Mouse (Mus musculus): ENCODE data around the gene Chp2. TPM values are rescaled to one million over a fixed set of nuclear protein-coding genes. Genes with fewer than 3 reads are reported as not detected.

Chp2 gene
- total RNA-seq (2014; rRNA removed) (0.38 and 0.99 TPM in 2 replicates), polyA plus RNA-seq (2015; fragmentation: Nextera tagmentation; extraction: Ambion mirVana) (0.99 and 1.3 TPM in 2 replicates)

- no peaks in the 10 kb centered on the region for H3K27me3 ChIP-seq (ENCODE audit: insufficient read depth, low read length)
- no peaks in the 10 kb centered on the region for H3K9me3 ChIP-seq (ENCODE audit: low read length)
- H3K9ac ChIP-seq (replicated peaks; ENCODE audit: low read length, poor library complexity, severe bottlenecking), result no peak within 1 kb of the TSS
- H3K4me2 ChIP-seq (ENCODE audit: low read depth, low read length, poor library complexity, severe bottlenecking), result peak within 1 kb of the TSS; percentile 31
- ATAC-seq (ENCODE audit: low FRiP score), result no peak
- WGBS, result 28% methylated on average over 20 of the region's 20 CpGs
- no peak for DNase-seq (ENCODE audit: low spot score)
- no peaks in the 10 kb centered on the region for H3K36me3 ChIP-seq (ENCODE audit: insufficient read depth, low read length)
- peak within 1 kb of the TSS; percentile 4; the same call in 1 of the 2 replicates for H3K4me3 ChIP-seq (ENCODE audit: low read depth, low read length)
- no peak for TF ChIP-seq CTCF (IDR thresholded peaks at IDR 0.05)
- no peak within 1 kb of the TSS for H3K27ac ChIP-seq (ENCODE audit: low read depth, low read length)
- no peaks in the 10 kb centered on the region for H3K4me1 ChIP-seq (ENCODE audit: insufficient read depth, low read length)
Measured at GRCm38 (mm10) chr7:122219315-122219801, at the start of gene Chp2. Gene Chp2 (plus strand): TSS chr7:122219496.

GRCm38 (mm10) chr7:122170705-122171104, 48.6 kb upstream of the Chp2 start:
- DNase-seq (ENCODE audit: low spot score), result no peak
- no peak for ATAC-seq (ENCODE audit: low FRiP score)
- no peak for TF ChIP-seq CTCF (IDR thresholded peaks at IDR 0.05)
- 0 out of 2 replicates have a peak, but pooled peaks cover 3% of the 10 kb centered on the region for H3K36me3 ChIP-seq (ENCODE audit: insufficient read depth, low read length)
- H3K4me2 ChIP-seq (ENCODE audit: low read depth, low read length, poor library complexity, severe bottlenecking), result no peak overlapping the region
- H3K9me3 ChIP-seq (ENCODE audit: low read length), result no peaks in the 10 kb centered on the region
- H3K9ac ChIP-seq (replicated peaks; ENCODE audit: low read length, poor library complexity, severe bottlenecking), result no peak overlapping the region
- H3K27ac ChIP-seq (ENCODE audit: low read depth, low read length), result no peak overlapping the region
- H3K4me1 ChIP-seq (ENCODE audit: insufficient read depth, low read length), result no peaks in the 10 kb centered on the region
- no peak overlapping the region for H3K4me3 ChIP-seq (ENCODE audit: low read depth, low read length)
- no peaks in the 10 kb centered on the region for H3K27me3 ChIP-seq (ENCODE audit: insufficient read depth, low read length)
- WGBS, result 78% methylated on average over 6 of the region's 6 CpGs

- Histone ChIP-seq H3K9me3 (ENCODE audit: low read length) (no peaks in the 10 kb centered on the region), H3K9ac (replicated peaks; ENCODE audit: low read length, poor library complexity, severe bottlenecking) (no peak overlapping the region), H3K27me3 (ENCODE audit: insufficient read depth, low read length) (no peaks in the 10 kb centered on the region), H3K27ac (ENCODE audit: low read depth, low read length) (no peak overlapping the region), H3K4me3 (ENCODE audit: low read depth, low read length) (no peak overlapping the region), H3K4me2 (ENCODE audit: low read depth, low read length, poor library complexity, severe bottlenecking) (no peak overlapping the region), H3K4me1 (ENCODE audit: insufficient read depth, low read length) (no peaks in the 10 kb centered on the region), H3K36me3 (ENCODE audit: insufficient read depth, low read length) (no peaks in the 10 kb centered on the region)
- DNase-seq (ENCODE audit: low spot score) (no peak), ATAC-seq (ENCODE audit: low FRiP score) (no peak)
- 77% methylated on average over 10 of the region's 10 CpGs for WGBS
- TF ChIP-seq CTCF (IDR thresholded peaks at IDR 0.05), result no peak
Measured at GRCm38 (mm10) chr7:122171613-122172012, 47.7 kb upstream of the Chp2 start.

GRCm38 (mm10) chr7:122180720-122181119, 38.6 kb upstream of the Chp2 start:
- H3K27ac ChIP-seq (ENCODE audit: low read depth, low read length), result no peak overlapping the region
- no peak overlapping the region for H3K9ac ChIP-seq (replicated peaks; ENCODE audit: low read length, poor library complexity, severe bottlenecking)
- no peaks in the 10 kb centered on the region for H3K36me3 ChIP-seq (ENCODE audit: insufficient read depth, low read length)
- H3K4me2 ChIP-seq (ENCODE audit: low read depth, low read length, poor library complexity, severe bottlenecking), result no peak overlapping the region
- no peak for TF ChIP-seq CTCF (IDR thresholded peaks at IDR 0.05)
- DNase-seq (ENCODE audit: low spot score), result no peak
- no peaks in the 10 kb centered on the region for H3K9me3 ChIP-seq (ENCODE audit: low read length)
- H3K4me3 ChIP-seq (ENCODE audit: low read depth, low read length), result no peak overlapping the region
- WGBS, result 90% methylated on average over 7 of the region's 7 CpGs
- ATAC-seq (ENCODE audit: low FRiP score), result no peak
- no peaks in the 10 kb centered on the region for H3K4me1 ChIP-seq (ENCODE audit: insufficient read depth, low read length)
- H3K27me3 ChIP-seq (ENCODE audit: insufficient read depth, low read length), result no peaks in the 10 kb centered on the region

- Histone ChIP-seq H3K4me3 (ENCODE audit: low read depth, low read length) (no peak overlapping the region), H3K4me1 (ENCODE audit: insufficient read depth, low read length) (no peaks in the 10 kb centered on the region), H3K36me3 (ENCODE audit: insufficient read depth, low read length) (no peaks in the 10 kb centered on the region), H3K9ac (replicated peaks; ENCODE audit: low read length, poor library complexity, severe bottlenecking) (no peak overlapping the region), H3K9me3 (ENCODE audit: low read length) (no peaks in the 10 kb centered on the region), H3K4me2 (ENCODE audit: low read depth, low read length, poor library complexity, severe bottlenecking) (no peak overlapping the region), H3K27me3 (ENCODE audit: insufficient read depth, low read length) (no peaks in the 10 kb centered on the region), H3K27ac (ENCODE audit: low read depth, low read length) (no peak overlapping the region)
- TF ChIP-seq CTCF (IDR thresholded peaks at IDR 0.05), result no peak
- 74% methylated on average over 5 of the region's 5 CpGs for WGBS
- ATAC-seq (ENCODE audit: low FRiP score) (no peak), DNase-seq (ENCODE audit: low spot score) (no peak)
Measured at GRCm38 (mm10) chr7:122184569-122184968, 34.7 kb upstream of the Chp2 start.

- WGBS, result 21% methylated on average over 16 of the region's 17 CpGs
- no peaks in the 10 kb centered on the region for H3K9me3 ChIP-seq (ENCODE audit: low read length)
- DNase-seq (ENCODE audit: low spot score) (no peak), ATAC-seq (ENCODE audit: low FRiP score) (no peak)
- H3K4me1 ChIP-seq (ENCODE audit: insufficient read depth, low read length), result no peaks in the 10 kb centered on the region
- no peak within 1 kb of the TSS for H3K9ac ChIP-seq (replicated peaks; ENCODE audit: low read length, poor library complexity, severe bottlenecking)
- H3K27ac ChIP-seq (ENCODE audit: low read depth, low read length), result no peak within 1 kb of the TSS
- H3K4me2 ChIP-seq (ENCODE audit: low read depth, low read length, poor library complexity, severe bottlenecking), result peak within 1 kb of the TSS; percentile 28
- H3K27me3 ChIP-seq (ENCODE audit: insufficient read depth, low read length), result no peaks in the 10 kb centered on the region
- H3K4me3 ChIP-seq (ENCODE audit: low read depth, low read length), result no peak within 1 kb of the TSS
- no peak for TF ChIP-seq CTCF (IDR thresholded peaks at IDR 0.05)
- no peaks in the 10 kb centered on the region for H3K36me3 ChIP-seq (ENCODE audit: insufficient read depth, low read length)
Measured at GRCm38 (mm10) chr7:122186043-122186442, 33.3 kb upstream of the Chp2 start, which contains the start of gene Ern2. Gene Ern2 (minus strand): TSS chr7:122186207.
